Mouse (Mus musculus) MEL (cell line): ENCODE results near the gene Adora3. TPM values are rescaled to one million over a fixed set of nuclear protein-coding genes. Genes with fewer than 3 reads are reported as not detected.

Experiments used
- DNase-seq: peaks from one replicate; pipeline ENCODE4 v3.0.0; 2011; ENCODE audit warnings: low read depth, low spot score
- H3K27ac ChIP-seq: 2 replicates; pipeline ENCODE4 v1.5.1; 2012; ENCODE audit warnings: low read depth, mild to moderate bottlenecking, control low read depth, low read length, moderate library complexity; ENCODE audit not compliant: control insufficient read depth
- H3K27me3 ChIP-seq, 2 experiments: fragments of 150-350 bp in 1 of 2; sonication (generic) in 1 of 2; 2 replicates each; pipeline ENCODE4 v1.6.1; 2012; ENCODE audit warnings: low read length in 2 of 2, mild to moderate bottlenecking in 2 of 2, improper control_type of control experiment in 1 of 2, moderate library complexity in 1 of 2; ENCODE audit not compliant: insufficient read depth in 2 of 2, control insufficient read depth in 1 of 2
- H3K36me3 ChIP-seq, 2 experiments: 2 replicates each; pipeline ENCODE4 v1.6.1; 2012 to 2014; ENCODE audit warnings: low read length in 2 of 2, improper control_type of control experiment in 1 of 2, inconsistent platforms in 1 of 2, mild to moderate bottlenecking in 1 of 2; ENCODE audit not compliant: insufficient read depth in 2 of 2, control insufficient read depth in 1 of 2
- H3K4me1 ChIP-seq, 2 experiments: fragments of 150-350 bp in 1 of 2; sonication (generic) in 1 of 2; 2 replicates each; pipeline ENCODE4 v1.6.1; 2012; ENCODE audit warnings: low read length in 2 of 2, improper control_type of control experiment in 1 of 2, mild to moderate bottlenecking in 1 of 2; ENCODE audit not compliant: insufficient read depth in 2 of 2, control insufficient read depth in 1 of 2
- H3K4me3 ChIP-seq, 2 experiments: fragments of 150-350 bp in 1 of 2; sonication (generic) in 1 of 2; 2 replicates each; pipeline ENCODE4 v1.5.1; 2012; ENCODE audit warnings: low read depth in 2 of 2, low read length in 2 of 2, mild to moderate bottlenecking in 2 of 2, moderate library complexity in 2 of 2, control low read depth in 1 of 2, improper control_type of control experiment in 1 of 2; ENCODE audit not compliant: control insufficient read depth in 1 of 2, insufficient read depth in 1 of 2
- H3K79me2 ChIP-seq: 2 replicates; pipeline ENCODE4 v1.6.1; 2012; ENCODE audit warnings: mild to moderate bottlenecking, low read length, moderate library complexity; ENCODE audit not compliant: control insufficient read depth, poor library complexity, insufficient read depth
- H3K9ac ChIP-seq: 2 replicates; pipeline ENCODE4 v1.6.1; 2012; ENCODE audit warnings: low read depth, mild to moderate bottlenecking, control low read depth, low read length, moderate library complexity; ENCODE audit not compliant: control insufficient read depth, poor library complexity, severe bottlenecking
- H3K9me3 ChIP-seq: fragments of 150-350 bp; sonication (generic); replicated peaks from 2 replicates; pipeline ENCODE4 v1.6.1; 2012; ENCODE audit warnings: mild to moderate bottlenecking, low read length, improper control_type of control experiment, moderate library complexity; ENCODE audit not compliant: insufficient read depth
- BHLHE40 ChIP-seq: IDR thresholded peaks from 2 replicates; pipeline ENCODE4 v1.6.1; 2012; ENCODE audit warnings: low read depth, mild to moderate bottlenecking, inconsistent platforms, low read length, improper control_type of control experiment, borderline replicate concordance
- CHD1 ChIP-seq: IDR thresholded peaks from 2 replicates; pipeline ENCODE4 v1.6.1; 2012; ENCODE audit warnings: low read depth, mild to moderate bottlenecking, inconsistent platforms, low read length, improper control_type of control experiment
- CHD2 ChIP-seq: IDR thresholded peaks from 2 replicates; pipeline ENCODE4 v1.6.1; 2011; ENCODE audit warnings: low read length, improper control_type of control experiment
- CTCF ChIP-seq, 3 experiments: IDR thresholded peaks in 2 of 3; conservative IDR thresholded peaks in 1 of 3; 2 replicates each; pipeline ENCODE4 v1.5.1; 2011 to 2012; ENCODE audit warnings: low read length in 3 of 3, low read depth in 2 of 3, mild to moderate bottlenecking in 2 of 3, improper control_type of control experiment in 1 of 3, inconsistent platforms in 1 of 3, mixed read lengths in 1 of 3, moderate library complexity in 1 of 3; ENCODE audit not compliant: control insufficient read depth in 1 of 3, insufficient read depth in 1 of 3, poor library complexity in 1 of 3, severe bottlenecking in 1 of 3
- ELF1 ChIP-seq: IDR thresholded peaks from 2 replicates; pipeline ENCODE4 v1.6.1; 2014; ENCODE audit warnings: low read depth, mild to moderate bottlenecking, inconsistent platforms, low read length, improper control_type of control experiment, moderate library complexity
- EP300 ChIP-seq, 2 experiments: IDR thresholded peaks; 2 replicates each; pipeline ENCODE4 v1.6.1; 2011; ENCODE audit warnings: improper control_type of control experiment in 2 of 2, low read length in 2 of 2, low read depth in 1 of 2, mild to moderate bottlenecking in 1 of 2
- ETS1 ChIP-seq: IDR thresholded peaks from 2 replicates; pipeline ENCODE4 v1.6.1; 2012; ENCODE audit warnings: low read depth, mild to moderate bottlenecking, inconsistent platforms, low read length, improper control_type of control experiment, moderate library complexity
- GATA1 ChIP-seq: IDR thresholded peaks from 2 replicates; pipeline ENCODE4 v1.6.1; 2011; ENCODE audit warnings: low read depth, low read length, improper control_type of control experiment
- JUND ChIP-seq: IDR thresholded peaks from 2 replicates; pipeline ENCODE4 v1.6.1; 2011; ENCODE audit warnings: low read depth, mild to moderate bottlenecking, improper control_type of control experiment, low read length
- MAZ ChIP-seq: IDR thresholded peaks from 2 replicates; pipeline ENCODE4 v1.6.1; 2012; ENCODE audit warnings: low read depth, mild to moderate bottlenecking, inconsistent platforms, low read length, improper control_type of control experiment
- MXI1 ChIP-seq: IDR thresholded peaks from 2 replicates; pipeline ENCODE4 v1.6.1; 2011; ENCODE audit warnings: mild to moderate bottlenecking, low read depth, low read length, improper control_type of control experiment
- NELFE ChIP-seq: IDR thresholded peaks from 2 replicates; pipeline ENCODE4 v1.6.1; 2011; ENCODE audit warnings: low read depth, low read length, improper control_type of control experiment
- POLR2A ChIP-seq, 2 experiments: IDR thresholded peaks; 2 replicates each; pipeline ENCODE4 v1.6.1; 2011 to 2012; ENCODE audit warnings: low read length in 2 of 2, mild to moderate bottlenecking in 2 of 2, control low read depth in 1 of 2, improper control_type of control experiment in 1 of 2, low read depth in 1 of 2, moderate library complexity in 1 of 2; ENCODE audit not compliant: control insufficient read depth in 1 of 2, insufficient read depth in 1 of 2, poor library complexity in 1 of 2
- POLR2AphosphoS2 ChIP-seq: IDR thresholded peaks from 2 replicates; pipeline ENCODE4 v1.6.1; 2011; ENCODE audit warnings: low read length, improper control_type of control experiment
- POLR2AphosphoS5 ChIP-seq: IDR thresholded peaks from 2 replicates; pipeline ENCODE4 v1.6.1; 2012; ENCODE audit warnings: low read depth, borderline replicate concordance, mild to moderate bottlenecking, inconsistent platforms, low read length, moderate library complexity, mixed read lengths
- RAD21 ChIP-seq: IDR thresholded peaks from 2 replicates; pipeline ENCODE4 v1.6.1; 2011; ENCODE audit warnings: mild to moderate bottlenecking, low read depth, low read length, improper control_type of control experiment
- SMC3 ChIP-seq: IDR thresholded peaks from 2 replicates; pipeline ENCODE4 v1.6.1; 2011; ENCODE audit warnings: low read depth, low read length, improper control_type of control experiment
- TBP ChIP-seq: IDR thresholded peaks from 2 replicates; pipeline ENCODE4 v1.8.0; 2011; ENCODE audit warnings: low read depth, low read length, improper control_type of control experiment
- USF2 ChIP-seq, 2 experiments: IDR thresholded peaks; 2 replicates each; pipeline ENCODE4 v1.6.1; 2011 to 2012; ENCODE audit warnings: improper control_type of control experiment in 2 of 2, low read length in 2 of 2, borderline replicate concordance in 1 of 2, inconsistent platforms in 1 of 2, low read depth in 1 of 2, mild to moderate bottlenecking in 1 of 2; ENCODE audit not compliant: insufficient read depth in 1 of 2
- ZC3H11A ChIP-seq: IDR thresholded peaks from 2 replicates; pipeline ENCODE4 v1.6.1; 2012; ENCODE audit warnings: low read depth, mild to moderate bottlenecking, inconsistent platforms, low read length, improper control_type of control experiment
- ZKSCAN1 ChIP-seq: IDR thresholded peaks from 2 replicates; pipeline ENCODE4 v1.6.1; 2012; ENCODE audit warnings: low read depth, mild to moderate bottlenecking, inconsistent platforms, low read length, improper control_type of control experiment, moderate library complexity
- ZNF384 ChIP-seq: IDR thresholded peaks from 2 replicates; pipeline ENCODE4 v1.6.1; 2012; ENCODE audit warnings: low read depth, mild to moderate bottlenecking, inconsistent platforms, low read length, improper control_type of control experiment
- polyA plus RNA-seq, 2 experiments: library from polyadenylated mRNA; stranded (reverse) in 1 of 2; unstranded in 1 of 2; fragments of >175 nt in 1 of 2; fragments of >200 nt in 1 of 2; gene quantifications; 2 replicates each; pipeline versions ENCODE4 v1.2.1 to v1.2.4; 2012; ENCODE audit warnings: low replicate concordance in 2 of 2, low read depth in 1 of 2; ENCODE audit not compliant: insufficient read length in 2 of 2, insufficient read depth in 1 of 2, missing spikeins in 1 of 2
- total RNA-seq: library from RNA; depleted of rRNA; stranded (reverse); fragments of 300-350 nt; gene quantifications from 2 replicates; pipeline ENCODE4 v1.2.3, GENCODE M21; 2012

Adora3 gene
- total and polyA plus RNA-seq, 3 experiments: 0.42 to 0.65 TPM; not detected in 1

DNA sequence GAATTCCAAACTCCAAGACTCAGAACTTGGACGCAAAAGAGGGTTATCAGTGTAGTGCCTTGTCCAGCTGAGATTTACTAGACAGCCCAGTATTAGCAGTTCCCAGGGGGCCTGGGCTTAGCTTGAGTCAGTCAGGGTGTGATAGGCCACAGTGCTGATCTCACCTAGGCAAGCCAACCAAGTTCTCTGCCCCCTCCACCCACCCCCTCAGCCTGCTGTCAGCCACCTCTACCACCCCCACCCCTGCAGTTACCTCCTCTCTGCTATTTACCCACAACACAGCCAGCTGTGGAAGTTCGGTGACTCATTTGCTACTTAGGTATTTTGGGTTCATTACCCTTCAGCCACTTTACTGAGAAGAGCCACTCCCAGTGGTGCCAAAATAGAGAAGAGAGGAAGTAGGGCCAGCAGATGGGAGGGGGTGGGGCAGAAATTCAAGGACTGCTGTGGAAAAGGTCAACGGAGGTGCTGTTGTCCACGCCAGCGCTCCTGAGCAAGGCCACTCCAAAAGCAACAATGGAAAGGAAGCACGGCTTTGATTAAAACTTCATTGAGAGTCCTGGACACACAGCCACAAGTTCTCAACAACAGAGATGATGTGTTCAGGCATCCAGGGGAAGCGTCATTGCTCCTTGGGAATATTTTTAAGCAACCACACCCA lies 45.0 kb upstream of the Adora3 start:
- Histone ChIP-seq H3K27ac (no peak overlapping the region), H3K4me3 (no peak overlapping the region), H3K27me3 (no peaks in the 10 kb centered on the region; a peak in 1 of 4 replicates), H3K9ac (no peak overlapping the region), H3K36me3 (peaks cover 0 to 9% of the 10 kb centered on the region in 2 experiments; a peak in 2 of 4 replicates), H3K9me3 (no peaks in the 10 kb centered on the region), H3K79me2 (no peaks in the 10 kb centered on the region), H3K4me1 (peaks cover 0 to 17% of the 10 kb centered on the region in 2 experiments; a peak in 3 of 4 replicates)
- no peak for TF ChIP-seq USF2 (IDR thresholded peaks at IDR 0.05; ENCODE audit: borderline replicate concordance in 1 of 2, insufficient read depth in 1 of 2, low read depth in 1 of 2, low read length in 2 of 2)
- peak; percentile 50; the same call in 1 of the 2 replicates for TF ChIP-seq ETS1
- no peak for TF ChIP-seq ZC3H11A
- DNase-seq: peak; percentile 52

DNA sequence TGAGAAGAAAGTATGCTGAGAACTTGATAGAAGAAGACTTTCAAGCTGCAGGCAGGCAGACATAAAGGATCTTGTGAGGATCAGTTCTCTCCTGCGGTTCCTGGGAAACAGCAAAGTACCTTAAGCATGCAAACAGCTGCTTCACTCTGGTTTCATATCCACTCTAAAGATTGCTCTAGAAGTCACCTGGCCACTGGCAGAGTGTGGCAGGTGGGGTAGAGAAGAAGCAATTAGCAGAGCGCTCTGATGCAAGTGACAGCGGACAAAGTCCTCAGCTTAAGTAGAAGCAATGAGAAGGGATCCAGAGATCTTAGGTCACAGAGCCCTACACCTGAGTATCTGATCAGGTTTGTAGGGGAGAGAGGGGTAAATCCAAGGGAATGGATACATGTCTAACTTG lies 39.1 kb upstream of the Adora3 start:
- no peaks in the 10 kb centered on the region for H3K36me3 ChIP-seq
- H3K9ac ChIP-seq: no peak overlapping the region
- peaks cover 0 to 1% of the 10 kb centered on the region in 2 experiments for H3K27me3 ChIP-seq
- H3K27ac ChIP-seq: no peak overlapping the region
- no peaks in the 10 kb centered on the region for H3K4me1 ChIP-seq
- no peak overlapping the region for H3K4me3 ChIP-seq
- TF ChIP-seq JUND (no peak), POLR2AphosphoS5 (no peak), NELFE (no peak), TBP (no peak), RAD21 (no peak), CHD1 (no peak), CTCF (IDR thresholded peaks at IDR 0.05 in 2 of 3, conservative IDR thresholded peaks at IDR 0.05 in 1 of 3; ENCODE audit: control insufficient read depth in 1 of 3, insufficient read depth in 1 of 3, low read depth in 2 of 3, low read length in 3 of 3, poor library complexity in 1 of 3, severe bottlenecking in 1 of 3) (no peak), GATA1 (no peak), USF2 (IDR thresholded peaks at IDR 0.05; ENCODE audit: borderline replicate concordance in 1 of 2, insufficient read depth in 1 of 2, low read depth in 1 of 2, low read length in 2 of 2) (no peak), POLR2A (IDR thresholded peaks at IDR 0.05; ENCODE audit: control insufficient read depth in 1 of 2, insufficient read depth in 1 of 2, low read depth in 1 of 2, low read length in 2 of 2, poor library complexity in 1 of 2) (no peak), ZKSCAN1 (no peak), MXI1 (no peak), MAZ (no peak), EP300 (IDR thresholded peaks at IDR 0.05; ENCODE audit: low read depth in 1 of 2, low read length in 2 of 2) (no peak), ELF1 (no peak), ZNF384 (no peak), POLR2AphosphoS2 (no peak), SMC3 (no peak), CHD2 (no peak), BHLHE40 (no peak)
- no peaks in the 10 kb centered on the region for H3K9me3 ChIP-seq
- DNase-seq: no peak
- H3K79me2 ChIP-seq: no peaks in the 10 kb centered on the region
